Mouse (Mus musculus) inflammation-experienced regulatory T-cells, adult 6 months (primary cell): ENCODE measurements around the gene Itpkb. TPM values are rescaled to one million over a fixed set of nuclear protein-coding genes. Genes with fewer than 3 reads are reported as not detected.
A peak's percentile ranks its signal among the peaks of the same experiment; 100 is the strongest.

Experiments
- ATAC-seq: one replicate; pipeline ENCODE4 v1.8.0; 2017
- polyA plus RNA-seq, 3 experiments: library from polyadenylated mRNA; unstranded; fragments of 100-300 nt; shearing (Covaris generic); gene quantifications; one replicate each; pipeline ENCODE4 v1.2.1; 2017

Itpkb gene
- polyA plus RNA-seq, 3 experiments from 2014 or later: 25.3 to 58.2 (median 55.2) TPM

DNA sequence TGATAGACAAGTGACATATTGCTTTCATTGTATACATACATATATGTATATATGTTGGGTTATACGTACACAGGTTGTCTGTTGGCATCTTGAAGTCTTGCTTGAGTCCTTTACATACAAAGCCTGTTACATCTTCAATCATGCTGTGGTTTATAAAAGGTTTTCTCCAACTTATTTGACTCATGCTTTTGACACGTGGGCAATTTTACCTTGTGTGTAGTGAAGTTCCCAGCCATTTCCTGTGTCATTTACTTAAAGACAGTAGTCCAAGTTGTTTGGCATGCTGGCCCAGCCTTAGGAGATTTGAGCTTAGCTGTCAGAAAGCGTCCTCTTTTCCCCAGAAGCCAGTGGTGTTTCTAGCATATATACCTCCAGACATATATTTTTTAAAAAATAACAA is 68.2 kb downstream of the Itpkb start:
- ATAC-seq: peak; percentile 35

GRCm38 (mm10) chr1:180400691-180401455 is 70.6 kb downstream of the Itpkb start:
- no peak for ATAC-seq

GRCm38 (mm10) chr1:180401725-180402124 is 71.4 kb downstream of the Itpkb start:
- ATAC-seq: peak; percentile 60

- no peak for ATAC-seq
Observed at GRCm38 (mm10) chr1:180402481-180403081, 72.3 kb downstream of the Itpkb start.

DNA sequence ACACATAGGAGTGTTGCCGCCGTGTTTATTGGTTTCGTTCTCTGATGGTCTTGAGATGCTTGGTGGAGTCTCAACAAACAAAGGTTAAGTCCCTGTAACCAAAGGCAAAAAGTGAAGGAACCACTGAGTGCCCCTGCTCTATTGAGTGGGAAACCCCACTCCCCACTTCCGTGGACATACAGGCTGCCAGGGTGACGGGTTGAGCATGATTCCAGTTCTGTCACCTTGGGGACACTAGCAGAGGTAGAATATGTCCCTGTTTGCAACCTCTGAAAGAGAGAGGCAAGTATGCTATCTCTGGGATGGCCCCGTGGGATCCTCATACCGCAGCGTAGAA is 73.0 kb downstream of the Itpkb start:
- no peak for ATAC-seq

DNA sequence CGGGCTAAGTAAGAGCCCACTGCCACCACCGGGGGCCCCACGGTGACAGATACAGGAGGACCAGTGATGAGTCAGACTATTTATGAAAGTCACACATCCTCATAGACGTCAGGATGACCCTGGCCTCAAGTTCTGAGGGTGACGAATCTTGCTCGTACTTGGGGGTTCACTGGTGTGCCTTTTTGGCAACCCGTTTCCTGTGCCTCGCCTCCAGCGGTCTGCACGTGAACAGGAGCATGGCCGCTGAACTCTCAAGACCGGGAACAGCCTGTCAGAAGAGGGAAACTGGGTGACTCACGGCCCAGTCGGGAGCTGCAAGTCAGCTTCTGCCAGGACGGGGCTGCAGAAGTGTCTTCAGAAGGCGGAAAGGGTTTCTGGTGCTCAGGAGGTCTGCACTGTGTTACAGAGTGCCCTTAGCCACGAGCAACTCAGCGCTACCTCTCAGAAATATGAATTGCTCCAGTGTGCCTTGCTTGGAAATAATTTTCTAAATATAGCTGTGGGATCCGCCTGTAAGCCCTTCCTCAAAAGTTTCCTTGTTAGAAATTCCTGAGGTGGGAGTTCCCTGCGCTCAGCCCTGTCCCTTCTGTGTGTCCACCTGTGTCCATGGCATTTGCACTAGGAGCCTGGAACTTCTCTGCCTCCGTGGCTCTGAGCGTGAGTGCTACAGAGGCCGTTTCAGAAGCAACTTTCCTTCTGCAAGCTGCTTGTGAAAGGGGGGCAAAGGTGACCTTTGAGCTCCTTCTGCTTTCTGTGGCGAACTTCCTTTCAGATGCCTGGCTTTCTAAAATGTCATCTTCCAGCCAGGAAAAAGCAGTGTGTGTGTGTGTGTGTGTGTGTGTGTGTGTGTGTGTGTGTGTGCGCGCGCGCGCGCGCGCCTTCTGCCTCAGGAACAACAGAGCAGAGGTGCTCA is 73.7 kb downstream of the Itpkb start:
- ATAC-seq: peak; percentile 77

DNA sequence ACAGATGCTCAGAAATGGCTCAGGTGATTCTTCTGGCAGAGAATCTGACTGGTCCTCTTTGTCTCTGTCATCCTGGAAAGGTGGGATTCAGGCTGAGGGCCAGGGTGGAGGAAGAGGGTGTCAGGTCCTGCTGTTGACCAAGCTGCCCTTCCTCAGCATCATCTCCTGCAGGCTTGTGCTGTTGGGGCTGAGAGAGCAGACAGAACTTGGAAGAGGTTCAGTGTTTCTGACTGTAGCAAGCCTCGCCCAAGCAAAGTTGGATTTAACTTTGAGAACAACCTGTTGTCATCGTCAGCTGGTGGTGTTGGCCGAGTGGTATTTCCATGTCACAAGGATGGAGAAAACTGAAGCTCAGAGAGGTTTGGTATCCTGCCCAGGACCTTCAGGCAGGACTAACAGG is 74.4 kb downstream of the Itpkb start:
- no peak for ATAC-seq

- ATAC-seq: no peak
Observed at GRCm38 (mm10) chr1:180405576-180406335, 75.5 kb downstream of the Itpkb start.

GRCm38 (mm10) chr1:180406336-180407035 is 76.2 kb downstream of the Itpkb start:
- ATAC-seq: no peak

GRCm38 (mm10) chr1:180407171-180407671 is 76.9 kb downstream of the Itpkb start:
- no peak for ATAC-seq

GRCm38 (mm10) chr1:180407727-180408719 is 77.7 kb downstream of the Itpkb start:
- ATAC-seq: no peak

GRCm38 (mm10) chr1:180408832-180409231 is 78.5 kb downstream of the Itpkb start:
- ATAC-seq: no peak

DNA sequence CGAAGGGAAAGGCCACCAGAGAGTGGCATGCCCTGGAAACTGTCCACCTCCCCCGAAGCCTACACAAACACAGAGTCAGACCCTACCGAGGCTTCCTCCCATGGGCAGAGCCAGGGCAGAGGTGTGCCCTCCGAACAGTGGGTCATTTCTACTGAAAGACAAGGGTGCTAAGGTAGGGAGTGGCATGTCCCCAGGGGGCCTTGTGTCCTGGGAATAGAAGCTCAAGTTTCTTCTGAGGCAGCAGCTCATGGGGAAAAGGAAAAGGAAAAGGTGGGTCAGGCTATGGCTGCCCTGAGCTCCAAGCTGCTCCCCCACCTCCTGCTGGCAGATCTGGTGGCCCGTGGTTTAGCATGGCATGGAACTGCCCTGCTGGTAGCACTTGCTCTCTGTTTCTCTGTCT is 79.5 kb downstream of the Itpkb start:
- no peak for ATAC-seq

DNA sequence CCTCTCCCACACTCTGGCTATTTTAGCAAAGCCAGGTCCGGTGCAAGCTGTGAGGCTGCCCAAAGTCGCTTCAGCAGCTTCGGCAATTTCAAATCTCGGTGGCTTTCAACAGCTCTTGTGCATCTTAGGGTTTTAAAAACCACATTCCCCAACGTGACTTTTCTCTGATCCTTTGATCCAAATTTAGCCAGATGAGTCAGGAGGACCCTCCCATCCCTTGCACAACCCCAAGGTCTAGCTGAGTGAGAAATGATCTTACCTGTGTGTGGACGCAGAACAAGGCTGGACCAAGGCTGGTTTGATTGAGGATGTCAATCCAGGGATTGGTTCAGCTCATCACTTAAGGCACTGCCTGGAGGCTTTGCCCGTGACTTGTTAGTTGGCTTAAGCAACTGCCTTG is 80.0 kb downstream of the Itpkb start:
- no peak for ATAC-seq

DNA sequence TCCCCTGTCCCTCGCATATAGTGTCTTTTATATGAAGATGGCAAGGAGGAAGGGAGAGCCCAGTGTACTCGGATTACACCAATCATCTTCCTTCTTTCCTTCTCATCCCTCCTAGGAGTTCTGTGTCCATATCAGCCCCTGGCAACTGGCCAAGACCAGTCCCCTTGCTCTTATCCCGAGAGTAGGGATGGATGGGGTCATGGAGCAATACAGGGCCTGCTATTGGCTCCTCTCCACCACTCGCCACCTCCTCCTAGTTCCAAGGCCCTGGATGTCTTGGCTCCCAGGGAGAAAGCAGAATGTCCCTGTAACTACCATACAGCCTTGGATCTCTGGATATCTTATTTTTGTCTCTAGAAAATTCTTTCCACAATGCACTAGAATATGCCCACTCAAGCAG is 84.8 kb downstream of the Itpkb start:
- ATAC-seq: no peak

GRCm38 (mm10) chr1:180415836-180416235 is 85.6 kb downstream of the Itpkb start:
- ATAC-seq: no peak

- ATAC-seq: no peak
Observed at GRCm38 (mm10) chr1:180417118-180417517, 86.8 kb downstream of the Itpkb start.

DNA sequence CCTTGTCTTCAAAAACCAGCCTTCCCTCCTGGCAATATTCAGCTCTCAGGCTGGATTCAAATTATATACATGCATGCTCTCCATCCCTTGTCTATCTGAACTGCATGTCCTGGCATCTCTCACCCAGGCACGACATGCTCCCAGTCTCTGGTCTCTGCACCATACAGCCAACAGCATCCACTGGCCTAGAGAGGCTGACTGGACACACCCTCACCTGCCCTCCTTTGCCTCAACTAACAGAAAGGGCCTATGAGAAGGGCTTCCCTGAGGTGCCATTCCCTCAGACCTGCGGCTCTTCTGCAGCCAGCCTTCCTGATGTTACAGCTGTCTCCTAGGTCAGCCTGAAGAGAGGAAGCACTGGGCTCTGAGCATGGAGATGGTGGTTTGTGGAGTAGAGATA is 88.8 kb downstream of the Itpkb start:
- no peak for ATAC-seq

GRCm38 (mm10) chr1:180420496-180421164 is 90.3 kb downstream of the Itpkb start:
- ATAC-seq: no peak
